Mouse (Mus musculus) heart, embryonic 11.5 days (tissue): ENCODE measurements around the gene Nploc4. TPM values are rescaled to one million over a fixed set of nuclear protein-coding genes. Genes with fewer than 3 reads are reported as not detected.

Experiments used
- ATAC-seq: fragments of 200-750 bp; cut with Nextera tagmentation; replicated peaks from 2 replicates; pipeline ENCODE4 v1.8.0; 2017; ENCODE audit warnings: moderate library complexity; ENCODE audit not compliant: insufficient number of reproducible peaks, low FRiP score, low TSS enrichment
- H3K27ac ChIP-seq: fragments of 300-500 bp; sonication (generic); 2 replicates; pipeline ENCODE4 v1.5.1; 2014; ENCODE audit warnings: mild to moderate bottlenecking, low read depth, low read length
- H3K27me3 ChIP-seq: fragments of 300-500 bp; sonication (generic); 2 replicates; pipeline ENCODE4 v1.6.1; 2014; ENCODE audit warnings: mild to moderate bottlenecking, low read length, mixed read lengths; ENCODE audit not compliant: control insufficient read depth, insufficient read depth
- H3K36me3 ChIP-seq: fragments of 300-500 bp; sonication (generic); 2 replicates; pipeline ENCODE4 v1.6.1; 2014; ENCODE audit warnings: mild to moderate bottlenecking, low read length, moderate library complexity, mixed read lengths; ENCODE audit not compliant: control insufficient read depth, insufficient read depth
- H3K4me1 ChIP-seq: fragments of 300-500 bp; sonication (generic); 2 replicates; pipeline ENCODE4 v1.6.1; 2014; ENCODE audit warnings: low read length; ENCODE audit not compliant: control insufficient read depth, insufficient read depth
- H3K4me2 ChIP-seq: fragments of 300-500 bp; sonication (generic); 2 replicates; pipeline ENCODE4 v1.6.1; 2014; ENCODE audit warnings: mild to moderate bottlenecking, moderate library complexity
- H3K4me3 ChIP-seq: fragments of 300-500 bp; sonication (generic); 2 replicates; pipeline ENCODE4 v1.5.1; 2014; ENCODE audit warnings: low read depth, low read length
- H3K9ac ChIP-seq: fragments of 300-500 bp; sonication (generic); 2 replicates; pipeline ENCODE4 v1.6.1; 2014; ENCODE audit warnings: mild to moderate bottlenecking, low read depth, low read length, moderate library complexity
- H3K9me3 ChIP-seq: fragments of 300-500 bp; sonication (generic); replicated peaks from 2 replicates; pipeline ENCODE4 v1.6.1; 2016; ENCODE audit warnings: low read length; ENCODE audit not compliant: control insufficient read depth
- WGBS: fragments of 180-500 bp; shearing (Covaris S2); extraction: QIAGEN DNeasy Blood & Tissue Kit; methylation state at CpG from one replicate; pipeline ENCODE4 v1.1.7; 2014; ENCODE audit not compliant: insufficient replicate concordance; 5-methylcytosine and 5-hydroxymethylcytosine counted together
- polyA plus RNA-seq: library from polyadenylated mRNA; unstranded; fragments of >200 nt; fragmentation: Nextera tagmentation; extraction: Ambion mirVana; gene quantifications from 2 replicates; pipeline ENCODE4 v1.2.1, GENCODE M21; 2014

The Nploc4 gene
- polyA plus RNA-seq, 1 experiment from 2014 or later = 31.0 TPM

- H3K4me2 ChIP-seq = no peak overlapping the region
- no peaks in the 10 kb centered on the region for H3K36me3 ChIP-seq
- H3K27ac ChIP-seq = no peak overlapping the region
- no peaks in the 10 kb centered on the region for H3K9me3 ChIP-seq
- 65% methylated on average over 3 of the region's 3 CpGs for WGBS
- H3K4me3 ChIP-seq = no peak overlapping the region
- ATAC-seq = no peak
- H3K4me1 ChIP-seq = peaks cover 7% of the 10 kb centered on the region
- H3K27me3 ChIP-seq = no peaks in the 10 kb centered on the region
- 0 out of 2 replicates have a peak overlapping the region, but pooled peaks have one; percentile 7 for H3K9ac ChIP-seq
These were observed 14.7 kb upstream of the Nploc4 start for GRCm38 (mm10) chr11:120452246-120452645.

- whole genome bisulfite sequencing = 81% methylated on average over 7 of the region's 7 CpGs
These were observed 9.7 kb upstream of the Nploc4 start for GRCm38 (mm10) chr11:120447179-120447578.

DNA sequence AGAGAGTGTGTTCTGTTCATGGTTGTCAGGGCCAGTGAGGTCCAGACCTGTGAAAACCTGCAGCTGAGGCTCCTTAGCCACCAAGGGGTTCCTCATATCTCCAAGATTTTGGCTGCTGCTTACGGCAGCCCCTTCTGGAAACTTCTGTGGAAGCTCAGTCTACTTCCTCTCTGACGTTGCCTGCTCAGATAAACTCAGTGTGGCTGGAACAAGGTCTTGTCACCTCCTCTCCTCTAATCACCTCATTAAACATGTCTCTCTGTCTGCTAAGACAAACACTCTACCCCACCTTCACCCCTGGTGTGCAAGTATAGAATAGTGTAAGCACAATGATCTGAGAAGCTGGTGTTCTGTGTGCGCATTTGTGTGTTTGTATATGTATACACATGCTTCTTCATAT lies 8.0 kb upstream of the Nploc4 start:
- no peaks in the 10 kb centered on the region for H3K27me3 ChIP-seq
- H3K4me2 ChIP-seq = no peak overlapping the region
- no peak overlapping the region for H3K4me3 ChIP-seq
- no peak for ATAC-seq
- WGBS = 43% methylated on average over 3 of the region's 3 CpGs
- H3K36me3 ChIP-seq = no peaks in the 10 kb centered on the region
- no peak overlapping the region for H3K9ac ChIP-seq
- peaks cover 4% of the 10 kb centered on the region; the same call in 1 of the 2 replicates for H3K4me1 ChIP-seq
- no peaks in the 10 kb centered on the region for H3K9me3 ChIP-seq
- no peak overlapping the region for H3K27ac ChIP-seq

More at GRCm38 (mm10) chr11:120447179-120447578, 9.7 kb upstream of the Nploc4 start:
- H3K27ac ChIP-seq = no peak overlapping the region
- peaks cover 4% of the 10 kb centered on the region; the same call in 1 of the 2 replicates for H3K4me1 ChIP-seq
- ATAC-seq = no peak
- no peak overlapping the region for H3K4me2 ChIP-seq
- no peaks in the 10 kb centered on the region for H3K27me3 ChIP-seq
- no peak overlapping the region for H3K4me3 ChIP-seq
- H3K9ac ChIP-seq = no peak overlapping the region
- no peaks in the 10 kb centered on the region for H3K36me3 ChIP-seq
- H3K9me3 ChIP-seq = no peaks in the 10 kb centered on the region

DNA sequence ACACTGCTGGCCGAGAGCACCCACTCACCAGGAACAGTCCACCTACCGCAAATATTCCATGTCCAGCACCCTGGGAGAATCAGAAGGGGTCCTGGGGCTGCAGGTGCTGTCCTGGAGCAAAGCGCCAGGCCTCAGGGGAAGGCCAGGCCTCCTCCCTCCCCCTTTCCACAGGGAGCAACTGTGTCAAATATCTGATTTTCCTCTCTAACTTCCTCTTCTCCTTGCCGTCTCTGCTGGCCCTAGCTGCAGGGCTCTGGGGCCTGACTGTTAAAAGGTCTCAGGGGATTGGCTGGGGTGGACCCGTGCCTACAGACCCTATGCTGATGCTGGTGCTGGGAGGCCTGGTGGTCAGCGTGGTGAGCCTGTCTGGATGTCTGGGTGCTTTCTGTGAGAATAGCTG lies 6.6 kb upstream of the Nploc4 start:
- no peaks in the 10 kb centered on the region for H3K27me3 ChIP-seq
- H3K4me3 ChIP-seq = no peak overlapping the region
- ATAC-seq = no peak
- no peaks in the 10 kb centered on the region for H3K9me3 ChIP-seq
- H3K4me1 ChIP-seq = peaks cover 4% of the 10 kb centered on the region; the same call in 1 of the 2 replicates
- WGBS = 54% methylated on average over 6 of the region's 6 CpGs
- no peaks in the 10 kb centered on the region for H3K36me3 ChIP-seq
- H3K27ac ChIP-seq = no peak overlapping the region
- H3K4me2 ChIP-seq = no peak overlapping the region
- H3K9ac ChIP-seq = no peak overlapping the region

DNA sequence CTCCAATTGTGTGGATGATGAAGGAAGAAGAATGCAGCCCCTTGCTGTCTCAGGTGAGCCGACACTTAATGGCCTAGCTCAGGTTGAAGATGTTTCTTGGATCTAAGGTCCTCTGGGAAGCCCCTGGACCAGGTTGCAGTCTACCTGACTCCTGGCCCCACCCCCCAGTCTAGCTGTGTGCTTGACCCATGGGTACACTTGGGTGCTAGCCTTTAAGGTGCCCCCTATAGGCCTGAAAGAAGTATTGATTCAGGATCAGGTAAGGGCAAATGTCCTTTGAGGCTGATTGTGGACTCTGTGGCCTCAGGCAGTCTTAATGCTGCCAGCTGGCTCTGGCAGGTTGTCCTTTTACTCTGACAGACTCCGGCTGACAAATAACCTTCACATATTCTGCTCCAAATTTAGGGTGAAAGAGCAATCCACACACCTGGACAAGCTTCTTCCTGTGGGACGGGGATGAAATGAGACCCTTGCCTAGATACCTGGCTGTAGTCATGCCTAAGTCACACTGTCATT lies 5.3 kb upstream of the Nploc4 start:
- Histone ChIP-seq H3K4me2 (no peak overlapping the region), H3K9me3 (no peaks in the 10 kb centered on the region), H3K36me3 (no peaks in the 10 kb centered on the region), H3K4me1 (peaks cover 4% of the 10 kb centered on the region; the same call in 1 of the 2 replicates), H3K9ac (no peak overlapping the region), H3K4me3 (no peak overlapping the region), H3K27ac (no peak overlapping the region), H3K27me3 (no peaks in the 10 kb centered on the region)
- 79% methylated on average over 3 of the region's 3 CpGs for WGBS
- ATAC-seq = no peak

GRCm38 (mm10) chr11:120442344-120442743 lies 4.8 kb upstream of the Nploc4 start, which contains the start of gene Tspan10:
Gene Tspan10, plus strand, starts transcription at chr11:120442644.
- peaks cover 4% of the 10 kb centered on the region; the same call in 1 of the 2 replicates for H3K4me1 ChIP-seq
- no peak within 1 kb of the TSS for H3K4me2 ChIP-seq
- no peaks in the 10 kb centered on the region for H3K36me3 ChIP-seq
- no peak within 1 kb of the TSS for H3K27ac ChIP-seq
- 87% methylated on average over 3 of the region's 3 CpGs for WGBS
- no peaks in the 10 kb centered on the region for H3K9me3 ChIP-seq
- no peaks in the 10 kb centered on the region for H3K27me3 ChIP-seq
- no peak within 1 kb of the TSS for H3K4me3 ChIP-seq
- H3K9ac ChIP-seq = no peak within 1 kb of the TSS
- no peak for ATAC-seq

- peak overlapping the region; percentile 81 for H3K4me2 ChIP-seq
- peak overlapping the region; percentile 96 for H3K4me3 ChIP-seq
- H3K4me1 ChIP-seq = peaks cover 12% of the 10 kb centered on the region
- peak overlapping the region; percentile 80 for H3K27ac ChIP-seq
- H3K9ac ChIP-seq = peak overlapping the region; percentile 95
- no peak for ATAC-seq
- no peaks in the 10 kb centered on the region for H3K9me3 ChIP-seq
- H3K36me3 ChIP-seq = peaks cover 4% of the 10 kb centered on the region; the same call in 1 of the 2 replicates
- 30% methylated on average over 12 of the region's 12 CpGs for WGBS
- no peaks in the 10 kb centered on the region for H3K27me3 ChIP-seq
These were observed 413 bp upstream of the Nploc4 start for GRCm38 (mm10) chr11:120437857-120438385.

DNA sequence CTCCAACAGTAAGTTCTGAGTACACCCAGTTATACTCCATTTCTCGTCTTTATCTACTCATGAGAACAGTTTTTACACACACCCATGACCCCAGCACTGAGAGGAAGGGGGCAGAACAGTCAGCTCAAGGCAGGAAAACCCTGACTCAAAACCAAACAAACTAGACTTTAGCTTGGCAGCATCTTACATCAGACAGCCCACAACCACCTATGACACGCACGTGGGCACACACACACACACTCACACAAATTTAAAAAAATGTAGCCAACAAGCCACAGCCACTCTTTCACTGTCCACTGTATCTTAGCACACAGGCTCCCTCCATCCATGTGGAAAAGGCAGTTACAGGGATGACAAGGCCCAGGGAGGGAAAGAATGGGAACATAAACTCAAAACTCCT lies 10.8 kb downstream of the Nploc4 start:
- 87% methylated on average over 3 of the region's 3 CpGs for WGBS
- H3K27ac ChIP-seq = no peak overlapping the region
- no peaks in the 10 kb centered on the region for H3K4me1 ChIP-seq
- no peak overlapping the region for H3K4me3 ChIP-seq
- H3K9me3 ChIP-seq = no peaks in the 10 kb centered on the region
- H3K27me3 ChIP-seq = no peaks in the 10 kb centered on the region
- H3K9ac ChIP-seq = no peak overlapping the region
- ATAC-seq = no peak
- H3K4me2 ChIP-seq = no peak overlapping the region
- peaks cover 17% of the 10 kb centered on the region for H3K36me3 ChIP-seq
